Mouse (Mus musculus) testis, postnatal 14 days (tissue): ENCODE results near the gene Pinlyp.
A peak's percentile ranks its signal among the peaks of the same experiment; 100 is the strongest.
"Not testable (repeated sequence)": the region's sequence is repeated elsewhere in the genome, so short reads cannot be mapped to it uniquely, and the experiment has no call there.

Experiments used
- DNase-seq: peaks from one replicate; pipeline ENCODE4 v3.0.0; 2021; ENCODE audit warnings: low spot score

The Pinlyp gene

DNA sequence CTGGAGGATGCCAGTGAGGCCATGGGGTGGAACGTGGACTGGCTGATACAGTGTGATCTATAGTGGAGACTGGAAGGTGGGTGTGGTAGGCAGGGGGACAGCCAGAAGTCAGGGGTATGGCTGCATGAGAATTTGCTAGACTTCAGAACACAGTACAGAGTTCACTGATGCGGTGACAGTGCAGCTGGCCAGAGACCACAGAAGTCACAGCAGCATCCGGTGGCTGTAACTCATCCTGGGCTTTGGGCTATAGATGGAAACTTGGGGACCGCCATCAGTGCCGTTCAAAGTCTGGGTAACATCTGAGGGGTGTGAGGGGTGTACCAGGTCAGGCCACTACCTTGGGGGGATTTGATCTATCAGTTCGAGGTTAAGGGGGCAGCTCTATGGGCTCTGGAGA is 22.2 kb downstream of the Pinlyp start:
- DNase-seq: no peak

DNA sequence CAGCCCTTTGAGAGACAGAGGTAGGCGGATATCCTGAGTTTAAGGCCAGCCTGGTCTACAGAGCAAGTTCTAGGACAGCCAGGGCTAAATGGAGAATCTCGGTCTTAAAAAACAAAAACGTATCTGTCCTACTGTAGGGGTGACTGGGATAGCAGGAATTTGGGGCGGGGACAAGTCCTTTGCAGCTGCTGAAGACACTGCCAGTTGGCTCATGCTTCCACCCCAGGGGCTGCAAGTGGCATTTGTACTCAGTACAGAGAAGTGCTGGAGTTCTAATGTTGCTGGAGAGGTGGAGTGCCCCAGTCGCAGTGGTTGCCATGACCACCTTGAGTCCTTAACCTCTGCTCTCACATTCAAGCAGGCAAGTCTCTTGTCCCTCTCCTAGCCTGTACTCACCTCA is 23.1 kb downstream of the Pinlyp start:
- no peak for DNase-seq

DNA sequence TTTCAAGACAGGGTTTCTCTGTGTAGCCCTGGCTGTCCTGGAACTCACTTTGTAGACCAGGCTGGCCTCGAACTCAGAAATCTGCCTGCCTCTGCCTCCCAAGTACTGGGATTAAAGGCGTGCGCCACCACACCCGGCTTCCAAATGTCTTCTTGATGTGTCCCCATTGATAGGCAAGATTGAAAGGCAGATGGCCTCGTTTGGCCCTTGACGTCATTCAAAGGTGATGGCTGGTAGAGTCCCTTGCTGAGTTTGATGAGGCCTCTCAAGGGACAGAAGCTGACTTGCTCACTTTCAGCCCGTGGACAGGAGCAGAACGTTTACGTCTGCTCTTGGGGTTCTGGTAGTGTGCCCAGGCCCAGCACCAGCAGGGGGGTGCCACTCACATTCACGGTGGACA is 25.9 kb downstream of the Pinlyp start:
- not testable (repeated sequence) for DNase-seq

DNA sequence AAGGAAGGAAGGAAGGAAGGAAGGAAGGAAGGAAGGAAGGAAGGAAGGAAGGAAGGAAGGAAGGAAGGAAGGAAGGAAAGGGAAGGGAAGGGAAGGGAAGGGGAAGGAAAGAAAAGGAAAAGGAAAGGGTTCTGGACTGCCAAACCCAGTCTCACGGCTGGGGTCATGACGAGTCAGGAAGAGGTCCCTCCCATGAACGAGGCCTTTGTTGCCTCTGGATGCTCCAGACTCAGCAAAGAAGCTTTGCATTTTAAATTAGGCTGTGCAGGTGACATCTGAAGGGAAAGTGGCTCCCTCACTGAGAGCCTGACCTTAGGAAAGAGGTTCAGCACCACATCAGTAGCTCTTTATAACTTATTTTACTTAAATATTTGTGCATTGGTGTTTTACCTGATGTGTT is 26.8 kb downstream of the Pinlyp start:
- no peak for DNase-seq

DNA sequence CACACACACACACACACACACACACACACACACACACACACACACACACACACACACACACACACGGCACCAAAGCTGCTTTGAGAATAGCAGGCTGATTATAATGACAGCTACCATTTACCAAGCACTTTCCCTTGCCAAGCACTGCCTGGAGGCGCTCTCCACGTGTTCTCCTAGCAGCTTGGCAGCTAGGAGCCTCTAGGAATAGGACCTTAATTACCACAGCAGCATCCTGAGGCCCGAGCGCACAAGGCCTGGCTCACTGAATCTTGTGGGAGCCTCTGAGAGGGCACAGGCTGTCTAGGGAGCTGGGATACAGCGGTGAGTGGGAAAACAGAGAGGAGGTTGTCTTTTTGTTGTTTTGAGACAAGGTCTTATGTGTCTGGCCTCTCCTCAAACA is 28.3 kb downstream of the Pinlyp start:
- no peak for DNase-seq

DNA sequence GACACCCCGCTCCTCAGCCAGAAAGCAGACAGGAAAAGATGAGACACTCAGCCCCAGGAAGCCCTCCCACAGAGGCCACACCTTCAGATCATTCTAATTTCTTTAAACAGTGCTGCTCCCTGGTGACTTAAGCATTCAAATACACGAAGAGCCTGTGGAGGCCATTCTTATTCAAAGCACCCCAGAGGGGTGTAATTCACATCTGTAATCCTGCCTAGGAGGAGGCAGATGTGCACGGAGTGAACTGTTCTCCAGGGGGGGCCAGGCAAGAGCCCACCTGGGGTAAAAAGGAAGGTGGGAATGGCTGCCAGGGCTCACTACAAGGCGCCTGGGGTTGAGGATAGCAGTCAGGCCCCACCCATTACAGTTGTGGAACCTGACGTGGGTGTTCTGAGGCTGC is 28.8 kb downstream of the Pinlyp start:
- no peak for DNase-seq

DNA sequence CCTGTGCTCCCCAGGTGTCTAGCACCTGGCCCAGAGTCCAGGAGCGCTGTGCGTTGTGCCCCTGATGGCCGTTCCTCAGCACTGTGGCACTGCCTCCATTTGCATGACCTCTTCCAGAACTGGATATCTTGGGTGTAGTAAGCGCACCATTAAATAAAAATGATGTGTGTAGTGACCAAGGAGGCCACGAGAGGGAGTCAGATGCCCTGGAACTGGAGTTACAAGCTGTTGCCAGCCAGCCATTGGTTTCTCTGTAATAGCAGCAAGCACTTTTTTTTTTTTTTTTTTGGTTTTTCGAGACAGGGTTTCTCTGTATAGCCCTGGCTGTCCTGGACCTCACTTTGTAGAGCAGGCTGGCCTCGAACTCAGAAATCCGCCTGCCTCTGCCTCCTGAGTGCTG is 29.6 kb downstream of the Pinlyp start:
- not testable (repeated sequence) for DNase-seq

DNA sequence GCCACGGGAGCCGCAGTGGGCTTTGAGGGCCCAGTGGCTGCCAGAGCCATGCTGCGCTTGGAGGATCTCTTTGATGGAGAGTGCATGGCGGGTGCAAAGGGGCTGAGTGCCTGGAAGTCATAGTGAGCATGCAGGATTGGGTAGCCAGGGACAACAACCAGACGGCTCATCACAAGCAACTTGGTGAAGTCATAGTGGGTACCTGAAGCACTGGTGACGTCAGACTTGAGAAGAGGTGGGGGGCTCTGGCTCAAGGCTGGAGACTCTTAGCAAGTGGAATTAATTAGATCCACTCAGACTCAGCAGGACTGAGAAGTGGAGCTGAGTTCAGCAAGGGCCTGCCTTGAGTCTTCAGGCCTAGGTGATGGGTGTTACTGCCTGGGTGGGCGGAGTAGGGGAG is 33.6 kb downstream of the Pinlyp start, which contains the start of gene AC161166.1:
Gene AC161166.1 (minus strand): TSS at position 101 of the 400 bp plus-strand sequence.
- DNase-seq: no peak

DNA sequence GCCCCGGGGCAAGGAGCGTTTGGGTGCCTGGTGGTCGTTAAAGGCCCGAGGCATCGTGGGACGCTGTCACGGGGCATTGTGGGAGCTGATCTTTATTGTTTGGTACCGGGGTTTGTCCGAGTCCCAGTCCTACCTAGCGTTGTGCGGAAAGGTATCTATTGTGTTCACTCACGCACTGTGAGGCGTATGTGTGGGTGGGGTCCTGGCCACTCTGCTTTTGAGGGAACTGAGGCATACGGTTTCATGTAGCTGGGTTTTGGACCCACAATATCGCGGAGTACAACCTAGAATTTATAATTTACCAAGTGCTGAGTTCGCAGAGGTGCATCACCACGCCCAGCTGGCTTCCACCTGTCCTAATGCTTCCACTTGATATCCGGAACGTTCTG is 38.2 kb downstream of the Pinlyp start:
- DNase-seq: no peak

DNA sequence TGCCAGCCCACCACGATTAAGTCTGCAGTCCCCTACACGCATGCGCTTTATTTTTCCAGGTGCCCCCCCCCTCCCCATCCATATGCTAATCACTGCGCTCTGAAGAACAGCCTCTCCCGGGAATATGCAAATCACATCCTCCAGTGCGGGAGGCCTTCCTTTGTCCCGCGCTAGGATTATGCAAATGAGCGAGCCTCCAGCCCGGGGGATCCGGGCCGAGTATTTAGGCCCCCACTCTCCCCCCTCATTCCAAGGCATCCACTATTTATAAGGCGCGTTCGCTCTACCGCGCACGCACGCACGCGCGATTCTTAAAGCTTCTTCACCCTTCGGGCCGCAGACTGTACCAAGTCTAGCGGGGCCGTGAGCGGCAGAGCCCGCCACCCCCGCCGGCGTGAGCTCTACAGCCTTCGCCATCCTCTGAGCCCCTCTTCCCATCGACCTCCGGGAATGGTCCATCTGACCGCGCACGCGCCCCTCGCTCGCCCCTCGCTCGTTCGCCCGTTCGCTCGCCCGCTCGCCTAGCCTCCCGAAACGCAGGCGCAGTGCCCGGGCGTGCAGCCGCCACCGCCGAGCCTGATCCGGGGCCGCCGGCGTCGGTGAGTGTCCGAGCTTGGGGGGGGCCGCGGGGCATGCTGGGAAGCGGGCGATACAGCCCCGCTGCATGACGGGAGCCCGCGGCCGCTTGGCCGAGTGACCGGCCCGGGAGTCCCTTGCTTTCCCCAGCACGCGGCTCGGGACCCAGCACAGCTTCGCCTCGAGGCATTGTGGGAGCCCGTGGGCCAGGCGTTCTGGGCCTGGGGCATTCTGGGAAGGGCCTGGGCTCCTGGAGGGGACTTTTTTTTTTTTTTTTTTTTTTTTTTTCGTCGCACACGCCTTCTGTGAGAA is 38.8 kb downstream of the Pinlyp start, which contains the start of gene Zfp428:
Gene Zfp428 (plus strand): TSS at position 169 of the 888 bp plus-strand sequence.
- peak; percentile 90 for DNase-seq

DNA sequence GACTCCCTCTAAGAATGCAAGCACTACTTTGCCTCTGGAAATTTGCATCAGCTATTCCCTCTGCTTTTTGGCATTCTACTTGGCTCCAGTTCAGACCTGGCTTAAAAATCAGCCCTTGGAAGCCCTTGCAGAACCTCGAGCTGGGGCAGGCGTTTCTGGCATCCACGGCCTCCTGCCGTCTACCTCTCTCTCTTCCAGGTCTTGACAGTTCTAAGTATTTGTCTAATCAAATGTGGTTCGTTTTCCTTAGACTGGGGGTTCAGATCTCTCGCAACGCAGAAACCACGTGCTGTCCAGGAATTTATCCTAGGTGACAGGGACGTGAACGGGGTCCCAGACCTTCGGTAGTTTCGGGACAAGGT is 39.5 kb downstream of the Pinlyp start:
- DNase-seq: peak; percentile 44

DNA sequence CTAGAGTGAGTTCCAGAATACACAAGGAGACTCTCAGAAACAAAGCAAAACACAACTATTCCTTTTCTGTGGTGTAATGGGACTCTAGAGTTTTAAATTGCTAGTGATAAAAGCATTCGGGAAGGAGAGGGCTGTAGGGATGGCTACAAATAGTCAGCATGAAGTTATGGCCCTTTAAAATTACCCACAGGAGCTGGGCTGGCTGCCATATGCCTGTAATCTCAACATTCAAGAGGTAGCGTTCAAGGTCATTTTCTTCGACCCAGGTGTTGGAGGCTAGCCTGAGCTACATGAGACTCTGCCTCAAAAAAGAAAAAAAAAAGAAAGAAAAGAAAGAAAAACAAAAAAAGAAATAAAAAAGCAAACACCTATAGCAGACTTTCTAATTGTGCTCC is 39.9 kb downstream of the Pinlyp start:
- DNase-seq: no peak

DNA sequence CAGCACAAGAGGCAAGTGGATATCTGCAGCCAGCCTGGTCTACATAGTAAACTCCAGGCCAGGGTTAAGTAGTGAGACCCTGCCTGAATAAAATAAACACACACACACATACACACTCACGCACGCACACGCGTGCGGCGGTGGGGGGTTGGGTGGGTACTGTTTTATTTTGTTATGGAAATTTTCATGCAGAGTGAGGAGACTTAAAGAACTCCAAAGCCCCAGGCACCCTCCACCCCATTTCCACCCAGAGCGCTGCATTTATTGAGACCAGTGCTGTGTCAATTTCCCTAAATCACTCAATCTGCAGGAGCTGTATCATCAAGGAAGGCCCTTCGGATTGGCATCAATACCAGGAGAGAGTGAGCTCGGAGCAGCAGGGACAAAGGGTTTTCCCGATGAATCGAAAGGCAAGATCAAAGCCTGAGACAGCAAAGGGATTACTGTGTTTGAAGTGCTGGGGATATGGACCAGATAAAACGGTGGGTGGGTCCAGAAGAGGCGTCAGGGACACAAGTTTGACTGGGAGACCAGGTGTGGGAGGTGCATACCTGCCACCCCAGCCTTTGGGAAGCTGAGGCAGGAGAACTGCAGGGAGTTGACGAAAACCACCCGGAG is 40.4 kb downstream of the Pinlyp start:
- no peak for DNase-seq

DNA sequence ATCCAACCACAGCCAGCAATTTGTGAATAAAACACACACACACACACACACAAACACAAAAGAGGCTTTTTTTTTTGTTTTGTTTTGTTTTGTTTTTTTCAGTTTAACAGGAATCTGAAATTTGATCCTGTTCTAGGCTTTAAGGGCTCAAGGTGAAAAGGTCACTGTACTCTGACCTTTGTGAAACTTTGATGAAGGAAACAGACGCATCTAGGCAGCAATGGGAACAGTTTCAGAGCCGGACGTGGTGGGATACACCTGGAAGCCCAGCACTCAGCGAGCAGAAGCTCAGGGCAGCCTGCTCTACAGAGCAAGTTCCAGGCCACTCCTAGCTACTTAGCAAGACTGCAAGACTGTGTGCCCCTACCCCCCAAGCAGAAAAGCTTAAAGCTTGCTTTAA is 41.0 kb downstream of the Pinlyp start:
- no peak for DNase-seq

DNA sequence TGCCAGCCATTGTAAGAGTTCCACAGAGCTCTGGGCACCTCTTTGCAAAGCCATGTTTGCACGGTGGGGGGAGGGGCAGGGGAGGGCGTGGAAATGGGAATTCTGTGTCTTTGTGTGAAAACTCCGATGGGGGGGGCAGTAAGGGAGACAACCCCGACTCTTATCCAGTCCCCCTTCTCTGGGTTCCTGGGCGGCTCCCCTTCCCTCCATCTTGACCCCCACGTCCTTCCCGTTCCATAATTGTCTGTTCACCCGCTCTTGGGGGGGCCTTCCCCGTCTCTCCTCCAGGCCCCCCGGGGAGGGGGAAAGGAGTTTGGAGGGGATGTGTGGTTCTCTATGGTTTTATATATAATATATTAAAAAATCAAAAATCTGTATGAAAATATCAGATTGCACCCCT is 41.9 kb downstream of the Pinlyp start:
- no peak for DNase-seq

DNA sequence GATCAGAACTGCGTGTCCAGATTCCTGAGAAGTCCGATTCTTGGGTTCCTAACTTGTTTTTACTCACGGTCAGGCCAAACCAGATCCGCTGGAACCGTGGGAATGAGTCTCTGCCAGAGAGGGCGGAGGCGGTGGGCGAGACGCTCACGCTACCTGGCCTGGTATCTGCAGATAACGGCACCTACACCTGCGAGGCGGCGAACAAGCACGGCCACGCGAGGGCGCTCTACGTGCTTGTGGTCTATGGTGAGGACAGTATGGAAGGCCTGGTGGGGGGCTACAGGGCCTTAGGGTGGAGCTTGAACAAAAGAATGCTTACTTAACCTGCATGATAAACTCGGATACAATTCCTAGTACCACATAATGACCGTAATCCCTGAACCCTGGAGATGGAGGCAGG is 44.4 kb downstream of the Pinlyp start:
- DNase-seq: peak; percentile 70

DNA sequence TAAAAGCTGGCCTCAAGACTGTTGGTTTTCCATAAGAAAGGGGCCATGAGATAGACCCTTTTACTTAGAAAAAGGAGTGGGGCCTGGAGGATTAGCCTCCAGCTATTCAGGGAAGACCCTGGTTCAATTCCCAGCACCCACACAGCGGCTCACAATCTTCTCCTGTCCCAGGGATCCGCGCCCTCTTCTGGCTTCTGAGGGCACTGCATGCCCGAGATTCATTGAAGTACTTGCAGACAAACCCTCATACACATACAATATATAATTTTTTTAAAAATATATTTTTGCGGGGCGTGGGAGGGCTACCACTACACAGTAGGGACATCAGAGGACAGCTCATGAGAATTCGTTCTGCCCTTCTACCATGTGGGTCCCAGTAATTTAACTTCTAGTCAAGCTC is 45.0 kb downstream of the Pinlyp start:
- peak; percentile 41 for DNase-seq

DNA sequence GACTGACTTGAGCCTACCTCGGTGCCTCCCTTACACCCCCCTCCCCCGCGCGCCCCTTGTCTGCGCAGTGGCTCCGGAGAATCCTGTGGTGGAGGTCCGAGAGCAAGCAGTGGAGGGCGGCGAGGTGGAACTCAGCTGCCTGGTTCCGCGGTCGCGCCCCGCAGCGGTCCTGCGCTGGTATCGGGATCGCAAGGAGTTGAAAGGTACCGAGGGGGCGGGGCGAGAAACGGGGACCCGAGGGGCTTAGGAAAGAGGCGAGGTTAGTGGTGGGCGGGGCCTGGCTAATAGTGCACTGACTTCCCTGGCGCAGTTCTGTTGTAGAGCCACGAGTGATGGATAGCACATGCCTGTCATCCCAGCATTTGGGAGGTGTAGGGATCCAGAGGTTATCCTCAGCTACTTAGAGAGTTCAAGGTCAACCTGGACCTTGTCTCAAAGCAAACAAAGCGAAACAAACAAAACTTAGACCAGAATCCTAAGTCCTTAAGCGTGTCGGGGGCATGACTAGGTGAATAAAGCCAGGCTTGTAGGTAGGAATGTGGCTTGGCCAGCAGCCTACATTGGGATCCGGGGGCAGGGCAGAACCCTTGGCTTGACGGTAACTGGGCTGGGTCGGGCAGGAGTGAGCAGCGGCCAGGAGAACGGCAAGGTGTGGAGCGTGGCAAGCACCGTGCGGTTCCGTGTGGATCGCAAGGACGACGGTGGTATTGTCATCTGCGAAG is 45.9 kb downstream of the Pinlyp start:
- DNase-seq: peak; percentile 35
